Mouse (Mus musculus): Measurements from ENCODE around the gene M1ap. TPM values are rescaled to one million over a fixed set of nuclear protein-coding genes. Genes with fewer than 3 reads are reported as not detected.

The M1ap gene
- polyA plus RNA-seq, 1 experiment from 2014 or later, result 0.08 TPM

DNA sequence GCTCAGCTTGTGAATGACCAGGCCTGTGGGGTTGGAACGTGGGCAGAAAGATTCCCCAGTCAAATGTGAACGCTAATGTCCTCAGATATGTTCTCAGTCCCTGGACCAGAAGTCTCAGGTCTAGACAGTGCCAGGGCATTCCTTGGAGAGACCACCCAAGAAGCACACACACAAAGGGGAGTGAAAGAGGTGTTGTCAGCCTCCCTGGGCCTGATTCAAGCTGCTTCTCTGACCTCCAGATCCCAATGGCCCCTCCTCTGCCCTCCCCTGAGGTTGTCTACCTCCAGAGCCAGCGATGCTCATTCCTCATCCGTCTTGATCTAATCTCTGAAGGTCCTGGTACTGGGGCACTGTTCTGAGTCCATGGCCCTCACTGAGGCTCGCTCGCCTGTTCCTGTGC is 96.9 kb downstream of the M1ap start:
- no peaks in the 10 kb centered on the region for H3K27me3 ChIP-seq (ENCODE audit: control insufficient read depth, insufficient read depth, low read length)
- H3K4me2 ChIP-seq (replicated peaks; ENCODE audit: low read depth), result no peak overlapping the region
- WGBS, result 64% methylated on average over 6 of the region's 6 CpGs
- no peak overlapping the region for H3K9ac ChIP-seq (ENCODE audit: low read length)
- no peaks in the 10 kb centered on the region for H3K4me1 ChIP-seq (replicated peaks; ENCODE audit: control insufficient read depth, insufficient read depth)
- H3K36me3 ChIP-seq (ENCODE audit: control insufficient read depth, insufficient read depth, low read length), result no peaks in the 10 kb centered on the region
- ATAC-seq (ENCODE audit: low FRiP score, low TSS enrichment) (no peak), DNase-seq (ENCODE audit: low spot score) (no peak)
- no peak overlapping the region for H3K4me3 ChIP-seq (ENCODE audit: low read depth, low read length)
- H3K27ac ChIP-seq (replicated peaks), result no peak overlapping the region
- H3K9me3 ChIP-seq (ENCODE audit: control insufficient read depth, low read length), result no peaks in the 10 kb centered on the region
- TF ChIP-seq CTCF (IDR thresholded peaks at IDR 0.05; ENCODE audit: low read depth), result no peak
- no peak for TF ChIP-seq EP300 (optimal IDR thresholded peaks at IDR 0.05)

DNA sequence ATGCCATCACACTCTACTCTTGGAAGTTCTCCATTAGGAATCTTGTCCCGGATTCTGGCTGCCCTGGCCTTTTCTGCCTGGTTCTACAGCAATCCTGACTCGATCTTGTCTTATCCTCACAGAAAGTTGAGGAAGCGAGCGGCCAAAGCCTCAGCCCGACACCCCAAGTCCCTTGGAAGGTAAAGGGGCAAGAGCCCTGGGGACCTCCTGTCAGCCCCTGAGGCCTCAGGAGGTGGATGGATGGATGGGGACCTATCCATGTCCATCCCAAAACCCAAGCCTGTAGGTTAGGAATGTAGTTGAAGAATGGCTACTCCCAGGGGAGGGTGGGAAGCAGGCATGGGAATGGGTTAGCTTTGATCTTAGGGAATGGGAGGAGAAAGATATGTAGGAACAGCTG is 97.3 kb downstream of the M1ap start:
- Histone ChIP-seq H3K4me3 (ENCODE audit: low read depth, low read length) (no peak overlapping the region), H3K27ac (replicated peaks) (no peak overlapping the region), H3K36me3 (ENCODE audit: control insufficient read depth, insufficient read depth, low read length) (no peaks in the 10 kb centered on the region), H3K9ac (ENCODE audit: low read length) (no peak overlapping the region), H3K4me2 (replicated peaks; ENCODE audit: low read depth) (no peak overlapping the region), H3K4me1 (replicated peaks; ENCODE audit: control insufficient read depth, insufficient read depth) (no peaks in the 10 kb centered on the region), H3K9me3 (ENCODE audit: control insufficient read depth, low read length) (no peaks in the 10 kb centered on the region), H3K27me3 (ENCODE audit: control insufficient read depth, insufficient read depth, low read length) (no peaks in the 10 kb centered on the region)
- WGBS, result 91% methylated on average over 5 of the region's 5 CpGs
- no peak for TF ChIP-seq EP300 (optimal IDR thresholded peaks at IDR 0.05)
- TF ChIP-seq CTCF (IDR thresholded peaks at IDR 0.05; ENCODE audit: low read depth), result no peak
- ATAC-seq (ENCODE audit: low FRiP score, low TSS enrichment) (peak; percentile 37; the same call in 1 of the 2 replicates), DNase-seq (ENCODE audit: low spot score) (no peak)

DNA sequence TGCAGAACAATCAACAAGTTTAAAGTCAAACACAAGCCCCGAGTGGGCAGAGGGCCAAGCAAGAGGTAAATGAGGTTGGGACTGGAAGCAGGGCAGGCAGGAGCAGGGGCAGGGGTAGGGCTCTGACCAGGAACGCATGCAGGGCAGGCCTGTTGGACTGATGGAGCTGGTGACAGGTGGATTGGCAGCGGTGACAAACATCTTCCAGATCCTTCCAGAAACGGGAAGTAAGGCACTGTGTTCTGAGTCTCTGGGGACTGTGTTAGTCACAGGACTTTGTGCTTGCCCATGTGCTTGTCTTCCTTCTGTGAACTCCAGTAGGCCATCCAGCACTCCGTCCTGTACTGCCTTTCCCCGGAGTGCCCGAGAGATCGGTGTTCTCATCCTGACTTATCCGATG is 98.0 kb downstream of the M1ap start:
- Histone ChIP-seq H3K9me3 (ENCODE audit: control insufficient read depth, low read length) (no peaks in the 10 kb centered on the region), H3K4me1 (replicated peaks; ENCODE audit: control insufficient read depth, insufficient read depth) (no peaks in the 10 kb centered on the region), H3K4me3 (ENCODE audit: low read depth, low read length) (no peak overlapping the region), H3K9ac (ENCODE audit: low read length) (no peak overlapping the region), H3K36me3 (ENCODE audit: control insufficient read depth, insufficient read depth, low read length) (no peaks in the 10 kb centered on the region), H3K4me2 (replicated peaks; ENCODE audit: low read depth) (no peak overlapping the region), H3K27me3 (ENCODE audit: control insufficient read depth, insufficient read depth, low read length) (no peaks in the 10 kb centered on the region), H3K27ac (replicated peaks) (no peak overlapping the region)
- WGBS, result 63% methylated on average over 9 of the region's 9 CpGs
- ATAC-seq (ENCODE audit: low FRiP score, low TSS enrichment) (no peak), DNase-seq (ENCODE audit: low spot score) (no peak)
- TF ChIP-seq CTCF (IDR thresholded peaks at IDR 0.05; ENCODE audit: low read depth) (no peak), EP300 (optimal IDR thresholded peaks at IDR 0.05) (no peak)

DNA sequence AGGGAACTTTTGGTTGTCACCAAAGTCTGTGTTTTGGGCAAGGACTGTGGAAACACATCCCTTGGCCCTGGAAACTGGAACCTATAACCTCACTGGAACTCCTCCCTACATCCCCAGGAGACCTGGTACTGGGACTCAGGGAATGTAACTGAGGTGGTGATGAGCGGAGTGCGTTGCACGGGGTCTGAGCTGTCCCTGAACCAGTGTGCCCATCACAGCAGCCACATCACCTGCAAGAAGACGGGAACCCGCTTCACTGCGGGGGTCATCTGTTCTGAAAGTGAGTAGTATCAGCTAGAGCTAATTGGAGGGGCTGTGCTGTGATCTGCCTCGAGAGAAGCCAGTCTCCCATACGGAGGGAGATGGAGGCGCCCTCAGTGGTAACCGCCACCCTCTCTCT is 102.7 kb downstream of the M1ap start:
- H3K9me3 ChIP-seq (ENCODE audit: control insufficient read depth, low read length), result no peaks in the 10 kb centered on the region
- 0 out of 2 replicates have a peak, but pooled peaks cover 3% of the 10 kb centered on the region for H3K4me1 ChIP-seq (replicated peaks; ENCODE audit: control insufficient read depth, insufficient read depth)
- no peak for DNase-seq (ENCODE audit: low spot score)
- WGBS, result 72% methylated on average over 10 of the region's 10 CpGs
- ATAC-seq (ENCODE audit: low FRiP score, low TSS enrichment), result no peak
- no peak overlapping the region for H3K27ac ChIP-seq (replicated peaks)
- H3K36me3 ChIP-seq (ENCODE audit: control insufficient read depth, insufficient read depth, low read length), result peaks cover 3% of the 10 kb centered on the region; the same call in 1 of the 2 replicates
- no peak overlapping the region for H3K4me3 ChIP-seq (ENCODE audit: low read depth, low read length)
- no peak overlapping the region for H3K9ac ChIP-seq (ENCODE audit: low read length)
- H3K4me2 ChIP-seq (replicated peaks; ENCODE audit: low read depth), result no peak overlapping the region
- TF ChIP-seq CTCF (IDR thresholded peaks at IDR 0.05; ENCODE audit: low read depth) (no peak), EP300 (optimal IDR thresholded peaks at IDR 0.05) (no peak)
- no peaks in the 10 kb centered on the region for H3K27me3 ChIP-seq (ENCODE audit: control insufficient read depth, insufficient read depth, low read length)

DNA sequence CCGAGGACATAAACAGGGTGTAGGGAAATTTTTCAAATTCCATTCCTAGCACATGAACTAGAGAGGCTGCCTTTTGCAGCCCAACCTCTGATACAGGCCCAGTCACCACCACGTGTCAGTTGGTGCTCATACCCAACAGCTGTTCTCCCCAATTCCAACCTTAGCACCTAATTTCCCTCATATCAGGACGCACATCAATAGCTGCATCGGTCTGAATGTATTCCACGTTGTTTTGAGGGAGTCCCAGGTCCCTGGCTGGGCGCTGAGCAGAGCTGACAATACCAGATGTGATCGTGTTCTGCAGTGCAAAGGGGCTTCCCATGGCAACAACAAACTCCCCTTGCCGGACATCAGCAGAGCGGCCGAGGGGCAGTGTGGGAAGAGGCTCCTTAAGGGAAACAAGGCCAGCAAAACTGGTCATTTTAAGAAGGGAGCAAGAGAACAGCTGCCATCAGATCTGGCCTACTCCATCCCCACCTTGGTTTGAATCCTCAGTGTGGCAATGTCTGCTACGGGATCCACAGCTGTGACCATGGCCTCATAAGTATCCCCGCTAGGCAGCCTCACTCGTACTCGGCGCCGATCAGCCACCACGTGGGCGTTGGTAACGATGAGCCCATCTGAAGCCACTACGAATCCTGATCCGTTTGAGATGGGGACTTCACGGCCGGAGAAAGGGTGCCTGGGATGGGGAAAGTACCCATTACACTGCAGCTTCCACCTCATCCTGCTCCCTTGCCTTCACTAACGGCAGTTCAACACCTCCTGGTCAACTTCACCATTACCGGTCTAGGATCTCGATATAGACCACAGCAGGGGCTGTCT is 106.6 kb downstream of the M1ap start:
- ATAC-seq (ENCODE audit: low FRiP score, low TSS enrichment) (no peak), DNase-seq (ENCODE audit: low spot score) (peak; percentile 35)
- no peaks in the 10 kb centered on the region for H3K9me3 ChIP-seq (ENCODE audit: control insufficient read depth, low read length)
- WGBS, result 3% methylated on average over 26 of the region's 26 CpGs
- H3K4me2 ChIP-seq (replicated peaks; ENCODE audit: low read depth), result peak overlapping the region; percentile 97
- peak overlapping the region; percentile 71 for H3K27ac ChIP-seq (replicated peaks)
- peak overlapping the region; percentile 96 for H3K9ac ChIP-seq (ENCODE audit: low read length)
- TF ChIP-seq EP300 (optimal IDR thresholded peaks at IDR 0.05), result no peak
- no peak for TF ChIP-seq CTCF (IDR thresholded peaks at IDR 0.05; ENCODE audit: low read depth)
- peak overlapping the region; percentile 95 for H3K4me3 ChIP-seq (ENCODE audit: low read depth, low read length)
- H3K27me3 ChIP-seq (ENCODE audit: control insufficient read depth, insufficient read depth, low read length), result no peaks in the 10 kb centered on the region
- H3K4me1 ChIP-seq (replicated peaks; ENCODE audit: control insufficient read depth, insufficient read depth), result peaks cover 3% of the 10 kb centered on the region; the same call in 1 of the 2 replicates
- peaks cover 14% of the 10 kb centered on the region for H3K36me3 ChIP-seq (ENCODE audit: control insufficient read depth, insufficient read depth, low read length)
